Mouse (Mus musculus) lung, embryonic 16.5 days (tissue): Measurements from ENCODE around the gene Ltbp4. TPM values are rescaled to one million over a fixed set of nuclear protein-coding genes. Genes with fewer than 3 reads are reported as not detected.

Experiments
- ATAC-seq: fragments of 200-750 bp; cut with Nextera tagmentation; 2 replicates; pipeline ENCODE4 v1.8.0; 2017; ENCODE audit warnings: low read depth, mild to moderate bottlenecking, moderate library complexity
- H3K27ac ChIP-seq: fragments of 300-500 bp; sonication (generic); 2 replicates; pipeline ENCODE4 v1.5.1; 2014; ENCODE audit warnings: mild to moderate bottlenecking, control low read depth, low read length
- H3K27me3 ChIP-seq: fragments of 300-500 bp; sonication (generic); 2 replicates; pipeline ENCODE4 v1.6.1; 2014; ENCODE audit warnings: low read depth, low read length, mixed read lengths; ENCODE audit not compliant: control insufficient read depth, insufficient read depth
- H3K36me3 ChIP-seq: fragments of 300-500 bp; sonication (generic); 2 replicates; pipeline ENCODE4 v1.6.1; 2014; ENCODE audit warnings: low read length; ENCODE audit not compliant: control insufficient read depth, insufficient read depth
- H3K4me1 ChIP-seq: fragments of 300-500 bp; sonication (generic); replicated peaks from 2 replicates; pipeline ENCODE4 v1.6.1; 2014; ENCODE audit warnings: low read length, mixed read lengths; ENCODE audit not compliant: control insufficient read depth, insufficient read depth
- H3K4me2 ChIP-seq: fragments of 300-500 bp; sonication (generic); 2 replicates; pipeline ENCODE4 v1.6.1; 2014; ENCODE audit warnings: low read depth, low read length, control low read depth
- H3K4me3 ChIP-seq: fragments of 300-500 bp; sonication (generic); 2 replicates; pipeline ENCODE4 v1.5.1; 2014; ENCODE audit warnings: mild to moderate bottlenecking, low read length, control low read depth
- H3K9ac ChIP-seq: fragments of 300-500 bp; sonication (generic); 2 replicates; pipeline ENCODE4 v1.6.1; 2014; ENCODE audit warnings: low read length, control low read depth
- H3K9me3 ChIP-seq: fragments of 300-500 bp; sonication (generic); 2 replicates; pipeline ENCODE4 v1.6.1; 2016; ENCODE audit warnings: low read length; ENCODE audit not compliant: control insufficient read depth
- whole genome bisulfite sequencing: fragments of 180-500 bp; shearing (Covaris S2); extraction: QIAGEN DNeasy Blood & Tissue Kit; methylation state at CpG from one replicate; pipeline ENCODE4 v1.1.7; 2014; 5-methylcytosine and 5-hydroxymethylcytosine counted together
- polyA plus RNA-seq: library from polyadenylated mRNA; unstranded; fragments of >200 nt; fragmentation: Nextera tagmentation; extraction: Ambion mirVana; gene quantifications from 2 replicates; pipeline ENCODE4 v1.2.1, GENCODE M21; 2015

The Ltbp4 gene
- polyA plus RNA-seq, 1 experiment from 2014 or later: 107 TPM

GRCm38 (mm10) chr7:27371715-27372462, 34.4 kb upstream of the Ltbp4 start:
- no peak overlapping the region for H3K27ac ChIP-seq
- H3K27me3 ChIP-seq: peaks cover 87% of the 10 kb centered on the region
- no peaks in the 10 kb centered on the region for H3K36me3 ChIP-seq
- no peak overlapping the region for H3K4me3 ChIP-seq
- H3K9ac ChIP-seq: peak overlapping the region; percentile 11; the same call in 1 of the 2 replicates
- H3K4me2 ChIP-seq: peak overlapping the region; percentile 14; the same call in 1 of the 2 replicates
- 4% methylated on average over 44 of the region's 44 CpGs for WGBS
- ATAC-seq: no peak
- H3K4me1 ChIP-seq: peaks cover 4% of the 10 kb centered on the region
- peaks cover 5% of the 10 kb centered on the region for H3K9me3 ChIP-seq

GRCm38 (mm10) chr7:27369111-27369510, 31.6 kb upstream of the Ltbp4 start:
- Histone ChIP-seq H3K27me3 (peaks cover 91% of the 10 kb centered on the region), H3K4me3 (no peak overlapping the region), H3K27ac (no peak overlapping the region), H3K4me2 (no peak overlapping the region), H3K9ac (no peak overlapping the region), H3K36me3 (no peaks in the 10 kb centered on the region), H3K4me1 (peaks cover 11% of the 10 kb centered on the region), H3K9me3 (peaks cover 5% of the 10 kb centered on the region)
- WGBS: 79% methylated on average over 19 of the region's 19 CpGs
- no peak for ATAC-seq

GRCm38 (mm10) chr7:27367976-27368375, 30.5 kb upstream of the Ltbp4 start:
- Histone ChIP-seq H3K27ac (no peak overlapping the region), H3K4me1 (peaks cover 12% of the 10 kb centered on the region), H3K36me3 (no peaks in the 10 kb centered on the region), H3K4me3 (peak overlapping the region; percentile 19; the same call in 1 of the 2 replicates), H3K4me2 (peak overlapping the region; percentile 48), H3K9me3 (peaks cover 5% of the 10 kb centered on the region), H3K9ac (no peak overlapping the region), H3K27me3 (peaks cover 92% of the 10 kb centered on the region)
- WGBS: 12% methylated on average over 11 of the region's 11 CpGs
- 0 out of 2 replicates have a peak, but pooled peaks have one; percentile 29 for ATAC-seq

- Histone ChIP-seq H3K4me3 (no peak overlapping the region), H3K9ac (no peak overlapping the region), H3K4me2 (no peak overlapping the region), H3K9me3 (peaks cover 5% of the 10 kb centered on the region), H3K4me1 (peaks cover 8% of the 10 kb centered on the region; the same call in 1 of the 2 replicates), H3K36me3 (no peaks in the 10 kb centered on the region), H3K27ac (no peak overlapping the region), H3K27me3 (peaks cover 74% of the 10 kb centered on the region)
- 30% methylated on average over 21 of the region's 21 CpGs for WGBS
- ATAC-seq: no peak
Measured at GRCm38 (mm10) chr7:27366082-27366844, 28.8 kb upstream of the Ltbp4 start.

GRCm38 (mm10) chr7:27364379-27364778, 26.9 kb upstream of the Ltbp4 start:
- H3K4me3 ChIP-seq: no peak overlapping the region
- no peak for ATAC-seq
- no peaks in the 10 kb centered on the region for H3K9me3 ChIP-seq
- H3K4me2 ChIP-seq: no peak overlapping the region
- H3K36me3 ChIP-seq: no peaks in the 10 kb centered on the region
- no peak overlapping the region for H3K27ac ChIP-seq
- H3K9ac ChIP-seq: peak overlapping the region; percentile 17; the same call in 1 of the 2 replicates
- WGBS: 5% methylated on average over 29 of the region's 29 CpGs
- H3K4me1 ChIP-seq: peaks cover 10% of the 10 kb centered on the region; the same call in 1 of the 2 replicates
- H3K27me3 ChIP-seq: peaks cover 59% of the 10 kb centered on the region

- Histone ChIP-seq H3K27ac (no peak overlapping the region), H3K4me1 (peaks cover 21% of the 10 kb centered on the region), H3K36me3 (no peaks in the 10 kb centered on the region), H3K4me2 (peak overlapping the region; percentile 76), H3K4me3 (peak overlapping the region; percentile 52), H3K9ac (peak overlapping the region; percentile 68), H3K27me3 (peaks cover 33% of the 10 kb centered on the region), H3K9me3 (no peaks in the 10 kb centered on the region)
- peak; percentile 95 for ATAC-seq
- WGBS: under 1% methylated on average over 52 of the region's 52 CpGs
Measured at GRCm38 (mm10) chr7:27361283-27361946, 23.9 kb upstream of the Ltbp4 start.

- WGBS: 49% methylated on average over 6 of the region's 6 CpGs
- Histone ChIP-seq H3K9me3 (no peaks in the 10 kb centered on the region), H3K4me1 (peaks cover 21% of the 10 kb centered on the region), H3K9ac (no peak overlapping the region), H3K27ac (no peak overlapping the region), H3K4me2 (peak overlapping the region; percentile 55), H3K36me3 (no peaks in the 10 kb centered on the region), H3K4me3 (no peak overlapping the region), H3K27me3 (peaks cover 27% of the 10 kb centered on the region)
- ATAC-seq: no peak
Measured at GRCm38 (mm10) chr7:27360749-27361148, 23.3 kb upstream of the Ltbp4 start.

- no peak for ATAC-seq
- H3K27me3 ChIP-seq: peaks cover 17% of the 10 kb centered on the region
- 85% methylated on average over 9 of the region's 9 CpGs for WGBS
Measured at GRCm38 (mm10) chr7:27359706-27360358, 22.3 kb upstream of the Ltbp4 start.

More at GRCm38 (mm10) chr7:27359706-27360358, 22.3 kb upstream of the Ltbp4 start:
- no peak overlapping the region for H3K27ac ChIP-seq
- H3K36me3 ChIP-seq: no peaks in the 10 kb centered on the region
- H3K4me2 ChIP-seq: no peak overlapping the region
- H3K9me3 ChIP-seq: no peaks in the 10 kb centered on the region
- no peak overlapping the region for H3K9ac ChIP-seq
- H3K4me1 ChIP-seq: peaks cover 21% of the 10 kb centered on the region
- H3K4me3 ChIP-seq: no peak overlapping the region
